In genomic region chr3:129070521-129070933, GRCm38 (mm10) we compare ENCODE assay signal across 13 mouse cellular contexts.
A peak's percentile ranks its signal among the peaks of the same experiment; 100 is the strongest.
DNase-seq lines count a peak whose midpoint lies in the region; ATAC-seq lines count a peak whose summit lies in the region.
"Had no signal": no experiment of that assay in that cellular context is flagged by ENCODE, and none has a peak within 500 bp of the region (broad histone marks: within the 10 kb centered on the region; RNA-seq: fewer than 3 reads in every experiment).

No protein-coding gene starts in this region.

- H3K27me3 ChIP-seq in hindbrain, embryonic 11.5 days (ENCODE audit: control insufficient read depth, insufficient read depth, low read length) = no peaks in the 10 kb centered on the region
- H3K27me3 ChIP-seq in hindbrain, embryonic 16.5 days (replicated peaks; ENCODE audit: control insufficient read depth, insufficient read depth, low read length) = no peaks in the 10 kb centered on the region
- no peaks in the 10 kb centered on the region for H3K27me3 ChIP-seq in forebrain, embryonic 13.5 days
- no peaks in the 10 kb centered on the region for H3K27me3 ChIP-seq in intestine, embryonic 16.5 days (replicated peaks; ENCODE audit: control insufficient read depth, insufficient read depth, low read length)
- H3K27me3 ChIP-seq in neural tube, embryonic 13.5 days = 0 out of 2 replicates have a peak, but pooled peaks cover 3% of the 10 kb centered on the region
- H3K27me3 ChIP-seq: liver, embryonic 12.5 days had no signal

- no peak overlapping the region for H3K4me3 ChIP-seq in hindbrain, embryonic 11.5 days (ENCODE audit: low read depth, low read length)
- no peak overlapping the region for H3K4me3 ChIP-seq in hindbrain, embryonic 16.5 days (ENCODE audit: low read length)
- H3K4me3 ChIP-seq in forebrain, embryonic 13.5 days = no peak overlapping the region
- H3K4me3 ChIP-seq in intestine, embryonic 16.5 days (ENCODE audit: low read length) = no peak overlapping the region
- no peak overlapping the region for H3K4me3 ChIP-seq in neural tube, embryonic 13.5 days
- H3K4me3 ChIP-seq: erythroblast, embryonic 14.5 days; liver, embryonic 12.5 days; myocyte had no signal

- DNase-seq in hindbrain, embryonic 11.5 days (ENCODE audit: low spot score) = peak; percentile 10
- DNase-seq in testis, postnatal 14 days (ENCODE audit: low spot score) = no peak
- DNase-seq in layer of hippocampus, postnatal 36 days = no peak
- DNase-seq: B cell, adult 2 months; cerebellum, postnatal 36 days had no signal

- 0 out of 2 replicates have a peak, but pooled peaks cover 3% of the 10 kb centered on the region for H3K4me1 ChIP-seq in hindbrain, embryonic 11.5 days (replicated peaks; ENCODE audit: control insufficient read depth, insufficient read depth, low read length)
- H3K4me1 ChIP-seq in hindbrain, embryonic 16.5 days (ENCODE audit: control insufficient read depth, insufficient read depth, low read depth, low read length) = peaks cover 10% of the 10 kb centered on the region
- peaks cover 28% of the 10 kb centered on the region for H3K4me1 ChIP-seq in forebrain, embryonic 13.5 days
- H3K4me1 ChIP-seq in intestine, embryonic 16.5 days (ENCODE audit: control insufficient read depth, insufficient read depth, low read length) = peaks cover 4% of the 10 kb centered on the region
- peaks cover 25% of the 10 kb centered on the region for H3K4me1 ChIP-seq in neural tube, embryonic 13.5 days (replicated peaks)
- H3K4me1 ChIP-seq: liver, embryonic 12.5 days had no signal

- no peaks in the 10 kb centered on the region for H3K9me3 ChIP-seq in hindbrain, embryonic 11.5 days (ENCODE audit: control insufficient read depth, low read length)
- no peaks in the 10 kb centered on the region for H3K9me3 ChIP-seq in hindbrain, embryonic 16.5 days (ENCODE audit: control insufficient read depth, low read length)
- no peaks in the 10 kb centered on the region for H3K9me3 ChIP-seq in forebrain, embryonic 13.5 days (replicated peaks)
- H3K9me3 ChIP-seq in intestine, embryonic 16.5 days (ENCODE audit: control insufficient read depth, low read length) = no peaks in the 10 kb centered on the region
- H3K9me3 ChIP-seq in neural tube, embryonic 13.5 days = no peaks in the 10 kb centered on the region
- H3K9me3 ChIP-seq: liver, embryonic 12.5 days had no signal

- WGBS in hindbrain, embryonic 11.5 days = 8% methylated on average over 3 of the region's 3 CpGs
- WGBS in hindbrain, embryonic 16.5 days = 6% methylated on average over 3 of the region's 3 CpGs
- 2% methylated on average over 3 of the region's 3 CpGs for WGBS in forebrain, embryonic 13.5 days
- WGBS in intestine, embryonic 16.5 days = 22% methylated on average over 3 of the region's 3 CpGs
- 11% methylated on average over 3 of the region's 3 CpGs for WGBS in neural tube, embryonic 13.5 days

- ATAC-seq in hindbrain, embryonic 11.5 days (ENCODE audit: low FRiP score) = peak; percentile 59; the same call in 1 of the 2 replicates
- ATAC-seq in hindbrain, embryonic 16.5 days = no peak
- peak; percentile 36 for ATAC-seq in forebrain, embryonic 13.5 days
- peak; percentile 74 for ATAC-seq in intestine, embryonic 16.5 days
- peak; percentile 47; the same call in 1 of the 2 replicates for ATAC-seq in neural tube, embryonic 13.5 days (ENCODE audit: low read depth)
- no peak for ATAC-seq in megakaryocyte-erythroid progenitor cell, adult 5-6 weeks (replicated peaks; ENCODE audit: low FRiP score, low TSS enrichment, poor library complexity, severe bottlenecking)
- ATAC-seq: liver, embryonic 12.5 days had no signal

- no peak overlapping the region for H3K27ac ChIP-seq in hindbrain, embryonic 11.5 days (ENCODE audit: low read depth, low read length)
- no peak overlapping the region for H3K27ac ChIP-seq in hindbrain, embryonic 16.5 days (ENCODE audit: low read depth, low read length)
- no peak overlapping the region for H3K27ac ChIP-seq in forebrain, embryonic 13.5 days
- no peak overlapping the region for H3K27ac ChIP-seq in intestine, embryonic 16.5 days (ENCODE audit: low read length)
- peak overlapping the region; percentile 61 for H3K27ac ChIP-seq in neural tube, embryonic 13.5 days (replicated peaks)
- H3K27ac ChIP-seq: liver, embryonic 12.5 days had no signal

- H3K36me3 ChIP-seq in hindbrain, embryonic 11.5 days (ENCODE audit: control insufficient read depth, insufficient read depth, low read length) = no peaks in the 10 kb centered on the region
- H3K36me3 ChIP-seq in hindbrain, embryonic 16.5 days (ENCODE audit: control insufficient read depth, insufficient read depth, low read length) = no peaks in the 10 kb centered on the region
- H3K36me3 ChIP-seq in forebrain, embryonic 13.5 days (ENCODE audit: poor library complexity, severe bottlenecking) = no peaks in the 10 kb centered on the region
- no peaks in the 10 kb centered on the region for H3K36me3 ChIP-seq in intestine, embryonic 16.5 days (ENCODE audit: control insufficient read depth, insufficient read depth, low read length)
- no peaks in the 10 kb centered on the region for H3K36me3 ChIP-seq in neural tube, embryonic 13.5 days
- H3K36me3 ChIP-seq: liver, embryonic 12.5 days had no signal

- H3K4me2 ChIP-seq in hindbrain, embryonic 11.5 days (replicated peaks; ENCODE audit: low read depth, low read length) = no peak overlapping the region
- H3K4me2 ChIP-seq in hindbrain, embryonic 16.5 days (ENCODE audit: low read length) = no peak overlapping the region
- peak overlapping the region; percentile 27 for H3K4me2 ChIP-seq in forebrain, embryonic 13.5 days
- H3K4me2 ChIP-seq in intestine, embryonic 16.5 days (ENCODE audit: low read depth, low read length) = no peak overlapping the region
- H3K4me2 ChIP-seq in neural tube, embryonic 13.5 days = no peak overlapping the region
- H3K4me2 ChIP-seq: liver, embryonic 12.5 days had no signal

- H3K9ac ChIP-seq in hindbrain, embryonic 11.5 days (ENCODE audit: low read depth, low read length) = no peak overlapping the region
- no peak overlapping the region for H3K9ac ChIP-seq in hindbrain, embryonic 16.5 days (ENCODE audit: low read depth, low read length)
- no peak overlapping the region for H3K9ac ChIP-seq in forebrain, embryonic 13.5 days
- H3K9ac ChIP-seq in intestine, embryonic 16.5 days (ENCODE audit: low read depth, low read length) = no peak overlapping the region
- peak overlapping the region; percentile 17; the same call in 1 of the 2 replicates for H3K9ac ChIP-seq in neural tube, embryonic 13.5 days
- H3K9ac ChIP-seq: liver, embryonic 12.5 days had no signal

Comparison
In these comparisons a context has a peak if more than half of its experiments do, and no peak if none do; other contexts are left out.
1. ATAC-seq: peak in hindbrain, embryonic 11.5 days (single experiment), forebrain, embryonic 13.5 days (single experiment), intestine, embryonic 16.5 days (single experiment) and neural tube, embryonic 13.5 days (single experiment); none in hindbrain, embryonic 16.5 days (single experiment) and megakaryocyte-erythroid progenitor cell, adult 5-6 weeks (single experiment).